Mouse (Mus musculus) testis, adult 2 months (tissue): ENCODE results near the gene Dlg2.

Source experiments
- CTCF ChIP-seq: fragments of 200-500 bp; IDR thresholded peaks from 2 replicates; pipeline ENCODE4 v1.5.1; 2012; ENCODE audit warnings: low read depth, mild to moderate bottlenecking, inconsistent platforms, low read length, moderate library complexity; ENCODE audit not compliant: control insufficient read depth, insufficient read depth, insufficient replicate concordance
- POLR2A ChIP-seq: fragments of 200-500 bp; IDR thresholded peaks from 2 replicates; pipeline ENCODE4 v1.6.1; 2012; ENCODE audit warnings: low read depth, mild to moderate bottlenecking, inconsistent platforms, low read length, moderate library complexity; ENCODE audit not compliant: control insufficient read depth

DNA sequence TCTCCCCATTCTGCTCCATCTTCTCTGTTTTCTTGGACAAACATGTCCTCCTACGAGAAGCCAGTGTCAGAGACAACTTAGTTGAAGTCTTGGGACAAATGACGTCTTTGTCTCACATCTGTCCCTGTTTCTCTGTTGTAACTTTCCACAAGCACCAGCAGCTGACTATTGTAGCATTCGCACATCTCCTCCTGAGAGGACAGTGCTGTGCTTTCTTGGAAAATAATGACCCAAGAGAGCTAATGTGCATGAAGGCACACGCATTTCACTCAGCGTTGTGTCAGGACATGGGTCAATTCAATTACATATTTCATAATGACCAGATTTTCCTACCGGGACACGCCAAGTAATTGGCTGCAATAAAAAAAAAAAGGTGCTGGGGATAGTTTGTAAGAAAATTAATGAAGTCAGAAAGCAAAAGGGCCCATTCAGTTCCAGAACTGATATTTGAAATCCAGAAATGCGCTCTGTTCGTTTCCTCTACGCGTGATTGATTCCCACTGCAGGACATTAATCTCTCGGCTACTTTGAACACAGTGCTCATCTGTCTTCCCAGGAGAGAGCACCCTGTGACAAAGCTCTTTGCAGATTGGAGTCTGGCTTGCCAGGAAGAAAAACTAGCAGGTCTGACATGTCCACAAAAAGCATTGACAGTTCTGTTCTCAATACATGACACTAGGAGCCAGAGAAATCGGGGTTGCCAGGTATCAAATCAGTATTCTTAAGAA is 1846.0 kb downstream of the Dlg2 start:
- TF ChIP-seq POLR2A (no peak), CTCF (no peak)
